Mouse (Mus musculus): ENCODE measurements around the gene Aars. TPM values are rescaled to one million over a fixed set of nuclear protein-coding genes. Genes with fewer than 3 reads are reported as not detected.
"Not testable (repeated sequence)": the region's sequence is repeated elsewhere in the genome, so short reads cannot be mapped to it uniquely, and the experiment has no call there.

The Aars gene
- 65.5 and 73.8 TPM in 2 replicates for polyA plus RNA-seq (2016; fragmentation: Nextera tagmentation; extraction: Ambion mirVana)

DNA sequence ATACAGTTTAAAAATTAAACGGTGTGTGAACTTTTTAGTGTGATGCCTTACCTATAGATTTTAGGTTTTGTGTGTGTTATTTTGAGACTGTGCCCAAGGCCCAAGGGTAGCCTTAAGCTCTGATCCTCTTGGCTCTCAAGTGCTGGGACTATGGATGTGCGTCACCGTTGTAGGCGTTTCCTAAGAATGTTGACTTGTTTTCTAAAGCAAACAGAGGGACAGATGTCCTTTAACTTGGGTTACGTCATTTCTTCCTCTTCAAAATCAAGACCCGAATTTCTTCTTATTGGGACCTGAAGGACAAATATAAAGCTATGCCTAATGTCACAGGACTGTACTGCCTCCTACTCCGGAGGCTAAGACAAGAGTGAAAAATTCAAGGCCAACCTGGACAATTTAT, at the start of gene Aars:
Aars (plus strand) TSS at position 229 of the 400 bp plus-strand sequence.
- Histone ChIP-seq H3K4me3 (replicated peaks) (peak within 1 kb of the TSS; percentile 75), H3K9ac (replicated peaks) (peak within 1 kb of the TSS; percentile 76), H3K4me2 (peak within 1 kb of the TSS; percentile 74), H3K36me3 (peaks cover 23% of the 10 kb centered on the region), H3K27me3 (peaks cover 3% of the 10 kb centered on the region; the same call in 1 of the 2 replicates), H3K4me1 (replicated peaks) (peaks cover 18% of the 10 kb centered on the region), H3K27ac (peak within 1 kb of the TSS; percentile 75), H3K9me3 (no peaks in the 10 kb centered on the region)
- ATAC-seq (ENCODE audit: insufficient number of reproducible peaks, insufficient read depth, low FRiP score, low TSS enrichment, low read depth): no peak
- WGBS: 97% methylated on average over 7 of the region's 7 CpGs

DNA sequence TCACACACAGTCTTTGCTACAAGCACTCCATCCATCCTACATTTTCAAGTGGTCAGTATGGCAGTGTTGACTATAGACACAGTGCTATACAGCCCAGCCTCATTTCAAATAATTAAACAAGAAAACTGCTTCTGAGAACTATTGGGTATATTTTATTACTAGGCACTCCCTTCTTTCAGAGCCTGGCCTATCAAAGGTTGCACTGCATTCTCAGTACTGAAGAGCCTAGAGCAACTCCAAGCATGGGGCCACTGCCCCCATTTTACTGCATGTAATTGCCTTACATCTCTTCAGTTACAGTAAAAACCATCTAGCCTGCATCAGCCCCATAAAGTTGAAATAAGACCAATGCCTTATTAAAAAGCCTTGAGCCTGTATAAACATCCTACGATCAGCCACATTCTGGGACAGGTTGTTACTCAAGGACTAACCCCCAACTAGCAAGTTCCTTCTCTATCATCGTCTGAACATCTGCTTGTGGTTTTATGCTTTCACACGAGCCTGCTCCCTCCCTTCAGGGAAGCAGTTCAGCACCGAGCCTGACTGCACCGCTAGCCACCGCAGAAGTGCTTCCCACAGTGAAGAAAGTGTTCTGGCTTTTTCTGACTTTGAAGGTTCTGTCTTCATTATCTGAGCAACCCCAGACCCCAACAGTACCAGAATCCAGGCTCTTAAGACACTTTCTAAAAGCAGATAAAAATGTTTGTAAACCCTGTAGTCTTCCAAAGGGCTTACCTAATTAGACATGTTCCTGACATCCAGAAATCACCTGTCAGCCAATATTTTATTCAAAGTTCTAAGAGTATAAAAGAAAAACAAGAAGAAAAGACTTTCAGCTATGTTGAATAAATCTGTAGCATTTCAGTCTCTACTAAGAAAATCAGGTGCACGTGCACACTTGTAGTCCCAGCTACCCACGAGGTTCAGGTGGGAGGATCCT, 44.9 kb upstream of the Aars start:
- no peaks in the 10 kb centered on the region for H3K9me3 ChIP-seq
- no peak overlapping the region for H3K27ac ChIP-seq
- no peak overlapping the region for H3K4me2 ChIP-seq
- no peak overlapping the region for H3K4me3 ChIP-seq (replicated peaks)
- no peak for ATAC-seq (ENCODE audit: insufficient number of reproducible peaks, insufficient read depth, low FRiP score, low TSS enrichment, low read depth)
- H3K27me3 ChIP-seq: no peaks in the 10 kb centered on the region
- 85% methylated on average over 8 of the region's 8 CpGs for WGBS
- H3K4me1 ChIP-seq (replicated peaks): no peaks in the 10 kb centered on the region
- no peak overlapping the region for H3K9ac ChIP-seq (replicated peaks)
- H3K36me3 ChIP-seq: peaks cover 95% of the 10 kb centered on the region

DNA sequence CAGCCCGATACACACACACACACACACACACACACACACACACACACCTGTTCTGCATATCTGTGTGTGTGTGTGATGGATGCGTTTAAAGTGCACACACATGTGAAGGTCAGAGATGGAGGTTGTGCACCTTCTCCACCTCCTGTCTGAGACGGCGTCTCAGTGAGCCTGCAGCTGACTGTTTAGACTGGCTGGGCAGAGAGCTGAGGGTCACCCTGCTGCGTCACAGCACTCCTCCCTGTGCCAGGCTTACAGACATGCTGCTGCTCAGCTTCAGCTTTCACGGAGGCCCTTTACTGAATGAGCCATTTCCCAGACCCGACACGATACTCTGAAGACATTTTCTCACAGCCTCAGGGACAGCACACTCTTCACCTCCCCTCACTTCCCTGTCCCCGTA, 42.9 kb upstream of the Aars start:
- Histone ChIP-seq H3K4me2 (no peak overlapping the region), H3K36me3 (peaks cover 91% of the 10 kb centered on the region), H3K4me1 (replicated peaks) (no peaks in the 10 kb centered on the region), H3K9me3 (no peaks in the 10 kb centered on the region), H3K27ac (no peak overlapping the region), H3K27me3 (no peaks in the 10 kb centered on the region), H3K4me3 (replicated peaks) (no peak overlapping the region), H3K9ac (replicated peaks) (no peak overlapping the region)
- ATAC-seq (ENCODE audit: insufficient number of reproducible peaks, insufficient read depth, low FRiP score, low TSS enrichment, low read depth): no peak
- WGBS: 87% methylated on average over 9 of the region's 9 CpGs

GRCm38 (mm10) chr8:110996641-110997430, 36.1 kb upstream of the Aars start:
- Histone ChIP-seq H3K9ac (replicated peaks) (peak overlapping the region; percentile 90), H3K27ac (peak overlapping the region; percentile 89), H3K4me3 (replicated peaks) (peak overlapping the region; percentile 85), H3K36me3 (peaks cover 27% of the 10 kb centered on the region), H3K27me3 (no peaks in the 10 kb centered on the region), H3K9me3 (no peaks in the 10 kb centered on the region), H3K4me1 (replicated peaks) (peaks cover 4% of the 10 kb centered on the region), H3K4me2 (peak overlapping the region; percentile 79)
- ATAC-seq (ENCODE audit: insufficient number of reproducible peaks, insufficient read depth, low FRiP score, low TSS enrichment, low read depth): no peak
- 41% methylated on average over 16 of the region's 16 CpGs for WGBS

DNA sequence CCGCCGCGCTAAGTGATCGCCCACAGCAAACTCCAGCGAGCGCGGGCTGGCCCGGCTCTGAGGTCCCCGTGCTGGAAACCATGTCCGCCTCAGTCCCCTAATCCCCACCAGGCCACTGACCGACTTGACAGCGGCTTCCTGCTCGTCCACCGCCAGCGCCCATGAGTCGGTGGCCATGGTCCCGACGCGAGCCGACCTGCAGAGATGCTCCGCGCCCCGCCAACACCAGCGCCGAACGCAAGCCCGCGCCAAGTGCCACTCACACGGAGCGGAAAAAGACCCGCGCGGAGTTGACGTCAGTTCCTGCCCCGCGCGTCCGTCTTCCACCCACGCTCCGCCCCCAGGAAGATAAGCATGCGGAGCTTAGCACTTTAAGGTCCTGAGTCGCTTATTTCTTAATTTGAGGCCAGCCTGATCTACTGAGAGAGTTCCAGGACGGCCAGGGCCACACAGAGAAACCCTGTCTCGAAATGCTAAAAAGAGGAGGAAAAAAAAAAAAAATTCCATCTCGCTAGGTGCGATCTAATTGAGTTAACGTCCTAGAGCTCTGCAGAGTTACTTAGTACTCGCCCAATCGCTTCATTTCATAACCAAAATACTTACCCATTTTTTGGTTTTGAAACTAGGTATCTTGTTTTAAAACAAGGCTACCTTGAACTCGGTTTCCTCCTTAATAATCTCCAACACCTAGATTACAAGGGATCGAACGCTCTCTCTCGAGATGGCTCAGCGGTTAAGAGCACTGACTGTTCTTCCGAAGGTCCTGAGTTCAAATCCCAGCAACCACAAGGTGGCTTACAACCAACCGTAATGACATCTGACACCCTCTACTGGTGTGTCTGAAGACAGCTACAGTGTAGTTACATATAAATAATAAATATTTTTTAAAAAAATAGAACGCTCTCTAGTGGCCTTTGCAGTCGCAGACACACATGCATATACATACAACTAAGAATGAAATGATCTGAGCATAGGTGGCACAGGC, 35.1 kb upstream of the Aars start, which contains the start of gene Ddx19a:
Ddx19a (minus strand) TSS at position 254 of the 985 bp plus-strand sequence.
- Histone ChIP-seq H3K4me3 (replicated peaks) (peak within 1 kb of the TSS; percentile 85), H3K4me1 (replicated peaks) (peaks cover 4% of the 10 kb centered on the region)
- peak; percentile 79 for ATAC-seq (ENCODE audit: insufficient number of reproducible peaks, insufficient read depth, low FRiP score, low TSS enrichment, low read depth)

GRCm38 (mm10) chr8:111010230-111010991, 22.5 kb upstream of the Aars start:
- H3K4me3 ChIP-seq (replicated peaks); H3K27ac ChIP-seq; ATAC-seq (ENCODE audit: insufficient number of reproducible peaks, insufficient read depth, low FRiP score, low TSS enrichment, low read depth); H3K9me3 ChIP-seq; H3K4me2 ChIP-seq; H3K27me3 ChIP-seq; H3K4me1 ChIP-seq (replicated peaks); H3K9ac ChIP-seq (replicated peaks): not testable (repeated sequence)
- WGBS: 90% methylated on average over 9 of the region's 10 CpGs
- peaks cover 44% of the 10 kb centered on the region for H3K36me3 ChIP-seq

More for the DNA sequence above, 35.1 kb upstream of the Aars start, which contains the start of gene Ddx19a:
- Histone ChIP-seq H3K4me2 (peak within 1 kb of the TSS; percentile 79), H3K36me3 (peaks cover 17% of the 10 kb centered on the region), H3K9me3 (no peaks in the 10 kb centered on the region), H3K9ac (replicated peaks) (peak within 1 kb of the TSS; percentile 90), H3K27me3 (no peaks in the 10 kb centered on the region), H3K27ac (peak within 1 kb of the TSS; percentile 89)
- WGBS: 4% methylated on average over 58 of the region's 58 CpGs

DNA sequence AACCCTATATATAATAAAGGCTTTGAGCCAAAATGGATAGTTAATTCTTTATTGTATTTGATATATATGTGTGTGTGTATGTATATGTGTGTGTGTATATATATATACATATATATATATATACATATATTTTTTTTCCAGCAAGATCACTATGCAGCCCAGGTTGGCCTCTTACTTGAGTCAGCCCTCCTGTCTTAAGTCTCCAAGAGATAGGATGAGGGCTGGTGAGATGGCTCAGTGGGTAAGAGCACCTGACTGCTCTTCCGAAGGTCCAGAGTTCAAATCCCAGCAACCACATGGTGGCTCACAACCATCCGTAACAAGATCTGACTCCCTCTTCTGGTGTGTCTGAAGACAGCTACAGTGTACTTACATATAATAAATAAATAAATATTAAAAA, 6.3 kb upstream of the Aars start:
- not testable (repeated sequence) for H3K9ac ChIP-seq (replicated peaks); H3K9me3 ChIP-seq; ATAC-seq (ENCODE audit: insufficient number of reproducible peaks, insufficient read depth, low FRiP score, low TSS enrichment, low read depth); H3K36me3 ChIP-seq; H3K4me3 ChIP-seq (replicated peaks); H3K27me3 ChIP-seq; H3K4me2 ChIP-seq; H3K27ac ChIP-seq; H3K4me1 ChIP-seq (replicated peaks)
- 85% methylated on average over 2 of the region's 2 CpGs for WGBS

DNA sequence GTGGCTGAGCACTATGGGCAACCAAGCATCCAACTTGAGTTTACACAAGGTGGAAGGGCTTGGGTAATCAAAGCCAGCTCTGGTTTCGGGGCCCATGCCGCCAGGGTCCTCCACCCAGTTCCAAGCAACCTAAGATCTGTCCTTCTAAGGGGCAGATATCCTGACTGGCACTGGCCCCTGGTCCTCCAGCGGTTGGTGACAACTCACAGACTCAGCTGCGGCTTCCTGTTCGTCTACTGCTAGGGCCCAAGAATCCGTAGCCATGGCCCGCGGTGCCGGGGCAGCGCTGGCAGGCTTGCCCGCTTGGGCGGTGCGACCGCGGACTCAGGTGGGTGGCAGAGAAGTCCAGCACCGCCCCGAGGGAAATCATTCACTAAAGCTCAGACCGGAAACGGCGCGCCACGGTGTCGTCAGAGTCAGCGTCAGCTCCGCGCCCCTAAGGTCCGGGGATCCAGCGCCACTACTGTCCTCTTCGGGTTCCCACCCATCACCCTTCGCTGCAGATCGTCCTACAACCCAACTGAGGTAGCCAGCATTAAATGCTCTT, 5.5 kb upstream of the Aars start:
- ATAC-seq (ENCODE audit: insufficient number of reproducible peaks, insufficient read depth, low FRiP score, low TSS enrichment, low read depth): peak; percentile 61; the same call in 1 of the 2 replicates
- Histone ChIP-seq H3K4me2 (peak overlapping the region; percentile 82), H3K27me3 (peaks cover 3% of the 10 kb centered on the region; the same call in 1 of the 2 replicates), H3K4me3 (replicated peaks) (peak overlapping the region; percentile 72), H3K9me3 (no peaks in the 10 kb centered on the region), H3K27ac (no peak overlapping the region), H3K36me3 (no peaks in the 10 kb centered on the region), H3K4me1 (replicated peaks) (no peaks in the 10 kb centered on the region; the same call in 1 of the 2 replicates), H3K9ac (replicated peaks) (peak overlapping the region; percentile 83)
- WGBS: under 1% methylated on average over 31 of the region's 31 CpGs

- peaks cover 4% of the 10 kb centered on the region for H3K4me1 ChIP-seq (replicated peaks)
- ATAC-seq (ENCODE audit: insufficient number of reproducible peaks, insufficient read depth, low FRiP score, low TSS enrichment, low read depth): no peak
- H3K36me3 ChIP-seq: no peaks in the 10 kb centered on the region
- H3K27me3 ChIP-seq: peaks cover 3% of the 10 kb centered on the region; the same call in 1 of the 2 replicates
- H3K9me3 ChIP-seq: no peaks in the 10 kb centered on the region
- no peak overlapping the region for H3K4me2 ChIP-seq
- no peak overlapping the region for H3K4me3 ChIP-seq (replicated peaks)
- no peak overlapping the region for H3K9ac ChIP-seq (replicated peaks)
- 62% methylated on average over 4 of the region's 4 CpGs for WGBS
- no peak overlapping the region for H3K27ac ChIP-seq
Observed at GRCm38 (mm10) chr8:111029589-111029988, 3.4 kb upstream of the Aars start.

Data from limb, embryonic 12.5 days (tissue).